Mouse (Mus musculus) testis, adult 2 months (tissue): ENCODE results near the gene Zfp13. TPM values are rescaled to one million over a fixed set of nuclear protein-coding genes. Genes with fewer than 3 reads are reported as not detected.

ENCODE experiments used
- H3K27ac ChIP-seq: fragments of 200-500 bp; 2 replicates; pipeline ENCODE4 v1.5.1; 2012; ENCODE audit warnings: low read depth, low read length; ENCODE audit not compliant: control insufficient read depth, insufficient read depth
- H3K27me3 ChIP-seq: fragments of 200-500 bp; 2 replicates; pipeline ENCODE4 v1.6.1; 2012; ENCODE audit warnings: mild to moderate bottlenecking, low read length, moderate library complexity; ENCODE audit not compliant: control insufficient read depth, insufficient read depth
- H3K36me3 ChIP-seq: fragments of 200-500 bp; 2 replicates; pipeline ENCODE4 v1.6.1; 2012; ENCODE audit warnings: mild to moderate bottlenecking, low read length; ENCODE audit not compliant: control insufficient read depth, insufficient read depth
- H3K4me1 ChIP-seq: fragments of 200-500 bp; 2 replicates; pipeline ENCODE4 v1.6.1; 2012; ENCODE audit warnings: low read length; ENCODE audit not compliant: control insufficient read depth, insufficient read depth
- H3K4me3 ChIP-seq: fragments of 200-500 bp; 2 replicates; pipeline ENCODE4 v1.5.1; 2012; ENCODE audit warnings: low read depth, mild to moderate bottlenecking, low read length, moderate library complexity, mixed read lengths; ENCODE audit not compliant: control insufficient read depth
- CTCF ChIP-seq: fragments of 200-500 bp; IDR thresholded peaks from 2 replicates; pipeline ENCODE4 v1.5.1; 2012; ENCODE audit warnings: low read depth, mild to moderate bottlenecking, inconsistent platforms, low read length, moderate library complexity; ENCODE audit not compliant: control insufficient read depth, insufficient read depth, insufficient replicate concordance
- POLR2A ChIP-seq: fragments of 200-500 bp; IDR thresholded peaks from 2 replicates; pipeline ENCODE4 v1.6.1; 2012; ENCODE audit warnings: low read depth, mild to moderate bottlenecking, inconsistent platforms, low read length, moderate library complexity; ENCODE audit not compliant: control insufficient read depth
- polyA plus RNA-seq: library from polyadenylated mRNA; depleted of rRNA; stranded (reverse); fragments of >200 nt; gene quantifications from 2 replicates; pipeline ENCODE4 v1.2.3, GENCODE M21; 2012

Zfp13 gene
- polyA plus RNA-seq, 1 experiment, result 45.3 TPM

DNA sequence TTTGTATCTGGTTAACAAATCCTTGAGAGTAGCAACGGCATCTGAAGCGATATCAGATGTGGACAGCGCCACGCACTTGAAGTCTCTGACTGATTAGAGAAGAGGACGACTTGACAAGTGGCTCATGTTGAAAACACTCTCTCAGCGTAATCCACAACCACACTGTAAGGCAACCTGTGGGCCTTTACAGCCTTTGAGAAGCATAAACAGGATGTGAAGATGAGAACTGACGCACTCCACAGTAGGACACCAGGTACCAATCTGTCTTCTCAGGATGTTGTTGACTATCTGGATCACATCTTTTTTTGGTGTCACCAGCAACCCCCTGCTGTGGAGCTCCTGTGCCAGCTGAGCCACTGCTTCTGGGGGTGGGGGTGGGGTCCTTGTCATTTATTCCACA lies 21.1 kb upstream of the Zfp13 start:
- Histone ChIP-seq H3K4me3 (no peak overlapping the region), H3K27ac (no peak overlapping the region), H3K36me3 (no peaks in the 10 kb centered on the region), H3K27me3 (no peaks in the 10 kb centered on the region), H3K4me1 (no peaks in the 10 kb centered on the region)
- TF ChIP-seq CTCF (no peak), POLR2A (no peak)

DNA sequence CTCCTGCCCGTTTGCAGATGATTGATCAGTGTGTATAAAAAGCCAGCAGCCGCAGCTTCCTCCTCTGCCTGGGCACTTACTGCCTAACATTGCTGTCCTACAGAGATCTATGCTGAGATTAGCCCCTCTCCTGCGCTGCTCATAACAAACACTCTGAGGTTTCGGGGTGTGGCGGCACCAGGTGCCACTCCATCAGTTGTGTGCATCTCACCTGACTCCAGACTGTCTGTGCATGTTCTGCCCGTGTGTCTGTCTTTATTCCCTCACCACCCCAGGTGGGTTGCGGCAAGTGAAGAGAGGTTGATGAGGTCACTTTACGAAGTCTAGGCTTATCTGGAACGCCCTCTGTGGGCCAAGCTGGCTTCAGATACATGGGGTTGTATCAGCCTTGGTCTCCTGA lies 17.8 kb upstream of the Zfp13 start:
- H3K4me3 ChIP-seq, result no peak overlapping the region
- TF ChIP-seq CTCF, result no peak
- TF ChIP-seq POLR2A, result no peak
- H3K27me3 ChIP-seq, result no peaks in the 10 kb centered on the region
- H3K36me3 ChIP-seq, result no peaks in the 10 kb centered on the region
- no peak overlapping the region for H3K27ac ChIP-seq
- H3K4me1 ChIP-seq, result no peaks in the 10 kb centered on the region

DNA sequence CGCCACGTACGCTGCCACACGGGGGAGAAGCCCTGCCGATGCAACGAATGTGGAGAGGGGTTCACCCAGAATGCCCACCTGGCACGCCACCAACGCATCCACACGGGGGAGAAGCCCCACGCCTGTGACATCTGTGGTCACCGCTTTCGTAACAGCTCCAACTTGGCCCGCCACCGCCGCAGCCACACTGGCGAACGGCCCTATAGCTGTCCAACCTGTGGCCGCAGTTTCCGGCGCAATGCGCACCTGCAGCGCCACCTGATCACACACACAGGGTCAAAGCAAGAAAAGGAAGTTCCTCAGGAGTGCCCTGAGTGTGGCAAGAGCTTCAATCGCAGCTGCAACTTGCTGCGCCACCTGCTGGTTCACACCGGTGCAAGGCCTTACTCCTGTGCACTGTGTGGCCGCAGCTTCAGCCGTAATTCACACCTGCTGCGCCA lies 11.1 kb upstream of the Zfp13 start:
- TF ChIP-seq CTCF, result peak; percentile 76; the same call in 1 of the 2 replicates
- no peak for TF ChIP-seq POLR2A
- Histone ChIP-seq H3K4me3 (peak overlapping the region; percentile 30), H3K27ac (no peak overlapping the region), H3K4me1 (peaks cover 7% of the 10 kb centered on the region), H3K27me3 (no peaks in the 10 kb centered on the region), H3K36me3 (no peaks in the 10 kb centered on the region)

DNA sequence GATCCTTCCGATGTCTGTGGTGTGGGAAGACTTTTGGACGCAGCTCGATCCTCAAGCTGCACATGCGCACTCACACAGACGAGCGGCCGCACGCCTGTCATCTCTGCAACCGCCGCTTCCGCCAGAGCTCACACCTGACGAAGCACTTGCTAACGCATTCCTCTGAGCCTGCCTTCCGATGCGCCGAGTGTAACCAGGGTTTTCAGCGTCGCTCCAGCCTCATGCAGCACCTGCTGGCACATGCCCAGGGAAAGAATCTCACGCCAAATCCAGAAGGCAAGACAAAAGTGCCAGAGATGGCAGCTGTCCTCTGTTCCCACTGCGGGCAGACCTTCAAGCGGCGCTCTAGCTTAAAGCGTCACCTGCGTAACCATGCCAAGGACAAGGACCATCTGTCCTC lies 10.3 kb upstream of the Zfp13 start:
- Histone ChIP-seq H3K36me3 (no peaks in the 10 kb centered on the region), H3K27me3 (no peaks in the 10 kb centered on the region), H3K4me1 (peaks cover 9% of the 10 kb centered on the region), H3K4me3 (no peak overlapping the region; the same call in 1 of the 2 replicates), H3K27ac (no peak overlapping the region)
- TF ChIP-seq CTCF, result no peak
- no peak for TF ChIP-seq POLR2A

DNA sequence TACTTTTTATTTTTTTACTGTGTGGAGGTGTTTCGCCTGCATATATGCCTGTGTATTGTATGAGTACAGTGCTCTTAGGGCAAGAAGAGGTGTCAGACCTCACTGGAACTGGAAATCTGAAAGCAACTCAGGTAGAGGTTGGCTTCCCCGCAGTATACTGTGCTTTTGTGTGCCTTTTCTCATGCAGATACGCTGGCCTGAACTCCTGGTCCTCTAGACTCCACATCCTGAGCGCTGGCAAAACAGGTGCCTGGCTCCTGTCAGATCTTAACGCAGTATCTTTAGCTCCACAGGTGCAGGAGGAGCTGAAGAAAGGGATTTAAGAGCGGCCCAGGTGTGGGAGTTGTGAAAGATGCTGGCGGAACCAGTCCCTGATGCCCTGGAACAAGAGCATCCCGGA lies 5.9 kb upstream of the Zfp13 start:
- H3K36me3 ChIP-seq, result no peaks in the 10 kb centered on the region
- TF ChIP-seq POLR2A, result no peak
- no peak for TF ChIP-seq CTCF
- no peaks in the 10 kb centered on the region for H3K27me3 ChIP-seq
- H3K4me3 ChIP-seq, result no peak overlapping the region; the same call in 1 of the 2 replicates
- no peak overlapping the region for H3K27ac ChIP-seq
- peaks cover 13% of the 10 kb centered on the region for H3K4me1 ChIP-seq

DNA sequence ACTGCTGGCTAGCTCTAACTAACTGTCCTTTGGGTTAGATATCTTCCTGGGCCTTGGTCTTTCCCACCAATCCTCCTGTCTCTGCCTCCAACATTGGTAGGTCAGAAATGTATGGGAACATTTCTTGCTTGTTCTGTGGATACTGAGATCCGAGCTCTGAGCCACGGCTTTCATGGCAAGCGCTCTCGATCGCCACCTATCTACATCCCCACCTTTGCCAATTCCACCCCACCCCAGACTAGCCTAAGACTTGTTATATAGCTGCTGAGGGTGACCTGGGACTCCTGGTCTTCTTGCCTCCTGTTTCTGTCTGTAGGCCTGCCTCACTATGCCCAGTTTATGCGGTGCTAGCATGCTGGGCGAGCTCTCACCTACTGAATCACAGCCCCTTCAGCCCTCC lies 5.1 kb upstream of the Zfp13 start:
- Histone ChIP-seq H3K27me3 (no peaks in the 10 kb centered on the region), H3K4me1 (peaks cover 18% of the 10 kb centered on the region), H3K4me3 (no peak overlapping the region), H3K36me3 (no peaks in the 10 kb centered on the region), H3K27ac (no peak overlapping the region)
- no peak for TF ChIP-seq POLR2A
- no peak for TF ChIP-seq CTCF

DNA sequence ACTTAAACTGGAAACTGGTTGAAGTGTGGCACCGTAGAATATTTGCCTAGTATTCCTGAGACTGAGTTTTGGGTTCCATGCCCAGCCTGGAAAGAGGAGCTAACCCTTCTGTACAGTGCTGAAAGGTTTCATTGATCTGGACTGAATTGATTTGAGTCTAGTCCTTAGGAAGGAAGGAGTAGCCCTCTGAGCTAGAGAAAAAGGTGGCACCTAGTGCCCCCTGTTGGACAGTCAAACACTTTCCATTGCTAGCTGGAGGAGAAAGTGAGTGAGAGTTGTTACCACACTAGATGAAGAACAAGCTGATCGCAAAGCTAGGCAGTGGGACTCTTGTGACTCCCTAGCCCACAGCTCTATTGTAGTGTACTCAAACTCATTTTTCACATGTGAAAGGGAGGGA lies 4.3 kb upstream of the Zfp13 start:
- Histone ChIP-seq H3K27me3 (no peaks in the 10 kb centered on the region), H3K36me3 (no peaks in the 10 kb centered on the region), H3K4me1 (peaks cover 23% of the 10 kb centered on the region), H3K4me3 (no peak overlapping the region), H3K27ac (no peak overlapping the region)
- TF ChIP-seq POLR2A (no peak), CTCF (no peak)

DNA sequence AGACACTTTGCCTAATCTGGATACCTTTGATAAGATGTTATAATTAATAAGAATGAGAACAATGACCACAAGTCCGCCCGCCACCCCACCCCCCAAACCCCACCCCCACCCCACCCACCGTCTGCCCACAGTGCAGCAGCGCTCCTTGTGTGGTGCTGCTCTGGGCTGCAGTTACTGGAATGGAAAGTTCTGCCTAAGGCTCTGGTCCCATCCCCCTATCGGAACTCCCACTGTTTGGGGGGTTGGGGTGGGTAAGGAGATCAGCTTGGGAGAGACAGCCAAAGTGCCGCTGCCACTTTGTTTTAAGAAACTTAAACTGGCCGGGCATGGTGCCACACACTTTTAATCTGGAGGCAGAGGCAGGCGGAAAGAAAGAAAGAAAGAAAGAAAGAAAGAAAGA lies 3.8 kb upstream of the Zfp13 start:
- H3K4me3 ChIP-seq, result no peak overlapping the region
- H3K36me3 ChIP-seq, result no peaks in the 10 kb centered on the region
- H3K27me3 ChIP-seq, result no peaks in the 10 kb centered on the region
- no peak for TF ChIP-seq POLR2A
- no peak for TF ChIP-seq CTCF
- H3K4me1 ChIP-seq, result peaks cover 25% of the 10 kb centered on the region
- no peak overlapping the region for H3K27ac ChIP-seq
